Mouse (Mus musculus): ENCODE data around the gene Aldh16a1.
"Not testable (repeated sequence)": the region's sequence is repeated elsewhere in the genome, so short reads cannot be mapped to it uniquely, and the experiment has no call there.

Gene Aldh16a1

DNA sequence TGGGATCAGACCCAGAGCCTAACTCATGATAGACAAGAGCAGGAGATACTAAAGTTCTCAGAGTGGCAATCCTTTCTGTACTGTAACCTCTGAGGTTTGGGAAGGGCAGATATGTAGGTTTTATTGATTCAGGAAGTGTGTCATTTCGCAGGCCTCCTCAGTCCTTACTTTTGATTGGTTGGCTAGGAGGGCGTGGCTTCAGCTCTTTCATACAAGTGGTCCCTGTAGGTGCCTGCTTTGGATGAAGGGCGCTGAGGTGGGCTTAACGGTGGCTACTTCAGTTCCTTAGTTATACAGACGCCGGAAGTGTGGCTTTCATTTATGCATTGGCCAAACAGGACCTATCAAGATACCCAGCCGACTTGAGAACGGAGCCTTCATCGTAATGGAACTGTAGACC, 1.2 kb upstream of the Aldh16a1 start:
- DNase-seq: peak; percentile 54

DNA sequence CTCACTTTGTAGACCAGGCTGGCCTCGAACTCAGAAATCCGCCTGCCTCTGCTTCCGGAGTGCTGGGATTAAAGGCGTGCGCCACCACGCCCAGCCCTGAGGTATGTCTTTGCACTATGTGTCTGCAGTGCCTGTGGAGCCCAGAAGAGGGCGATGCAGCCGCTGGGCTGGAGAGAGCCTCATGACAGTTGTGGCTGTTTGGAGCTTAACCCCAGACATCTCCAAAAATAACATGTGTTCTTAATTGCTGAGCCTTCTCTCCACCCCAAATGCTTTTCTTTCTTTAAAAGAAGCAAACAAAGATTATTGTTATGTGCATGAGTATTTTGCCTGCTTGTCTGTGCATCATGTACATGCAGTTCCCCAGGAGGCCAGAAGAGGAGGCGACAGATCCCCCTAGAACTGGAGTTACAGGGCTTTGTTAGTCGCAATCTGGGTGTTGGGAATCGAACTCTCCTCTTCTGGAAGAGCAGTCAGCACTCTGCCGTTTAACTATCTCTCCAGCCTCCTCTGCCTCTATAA, 670 bp upstream of the Aldh16a1 start:
- DNase-seq: peak; percentile 78

DNA sequence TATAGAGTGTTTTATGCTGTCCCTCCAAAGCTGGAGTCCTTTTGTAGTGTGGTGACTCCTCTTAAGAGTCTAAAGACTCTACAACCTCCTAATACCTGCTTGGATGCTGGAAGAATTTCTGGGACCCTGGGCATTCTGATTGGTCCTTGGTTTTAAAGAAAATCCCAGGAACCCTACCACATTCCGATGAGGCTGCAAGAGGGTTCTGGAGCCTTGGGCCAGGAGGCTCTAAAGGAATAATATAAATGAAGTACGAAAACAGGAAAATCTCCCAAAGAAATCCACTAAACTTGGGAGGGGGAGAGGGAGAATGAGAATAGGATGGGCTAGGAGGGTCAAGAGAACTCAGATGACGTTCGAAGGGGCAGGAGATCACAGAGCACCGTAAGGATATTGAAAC, 798 bp downstream of the Aldh16a1 start:
- DNase-seq: no peak

DNA sequence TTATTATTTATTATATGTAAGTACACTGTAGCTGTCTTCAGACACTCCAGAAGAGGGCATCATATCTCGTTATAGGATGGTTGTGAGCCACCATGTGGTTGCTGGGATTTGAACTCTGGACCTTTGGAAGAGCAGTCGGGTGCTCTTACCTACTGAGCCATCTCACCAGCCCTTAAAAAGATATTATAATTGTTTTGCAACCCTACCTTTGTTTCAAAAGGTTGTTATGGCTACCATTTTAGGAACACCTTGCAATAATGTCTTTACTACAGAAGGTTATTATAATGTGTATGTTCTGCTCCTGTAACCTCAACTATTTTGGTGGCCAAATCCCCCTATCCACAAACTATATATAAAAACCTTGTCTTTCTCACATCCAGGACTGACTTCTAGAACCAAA, 1.3 kb downstream of the Aldh16a1 start:
- not testable (repeated sequence) for DNase-seq

DNA sequence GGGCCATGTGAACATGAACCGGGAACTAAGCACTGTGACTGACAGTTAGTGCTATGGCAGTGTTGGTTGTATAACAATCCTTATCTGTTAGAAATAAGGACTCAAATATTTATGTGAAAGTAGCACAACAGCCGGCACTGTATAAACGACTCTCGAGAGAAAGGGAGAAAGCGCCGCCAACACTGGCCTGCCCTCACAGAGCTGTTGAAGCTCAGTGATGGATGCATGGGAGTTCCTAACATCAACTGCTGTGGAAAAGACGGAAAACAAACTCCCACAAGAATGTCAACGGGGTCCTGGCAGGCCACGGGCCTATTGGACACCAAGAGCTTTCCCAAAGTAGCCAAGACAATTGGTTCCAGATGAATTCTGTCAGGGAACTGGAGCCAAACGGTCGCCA, 3.1 kb downstream of the Aldh16a1 start:
- no peak for DNase-seq

DNA sequence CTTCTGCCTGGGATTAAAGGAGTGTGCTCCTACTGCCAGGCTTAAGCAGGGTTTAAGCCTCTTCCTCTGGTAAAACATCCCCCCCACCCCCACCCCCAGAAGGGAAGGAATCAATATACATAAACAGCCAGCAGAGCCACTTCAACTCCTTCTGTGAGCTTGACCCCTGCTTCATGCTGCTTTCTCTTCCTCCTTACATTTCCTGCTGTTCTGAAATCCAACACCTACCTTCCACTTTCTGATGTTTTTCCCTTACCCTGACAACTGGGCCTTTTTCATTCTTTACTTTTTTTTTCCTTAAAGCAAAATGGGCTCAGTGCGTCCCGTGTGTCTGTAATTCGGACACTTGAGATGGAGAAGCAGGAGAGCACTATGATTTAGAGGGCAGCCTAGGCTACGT, 4.1 kb downstream of the Aldh16a1 start:
- no peak for DNase-seq

DNA sequence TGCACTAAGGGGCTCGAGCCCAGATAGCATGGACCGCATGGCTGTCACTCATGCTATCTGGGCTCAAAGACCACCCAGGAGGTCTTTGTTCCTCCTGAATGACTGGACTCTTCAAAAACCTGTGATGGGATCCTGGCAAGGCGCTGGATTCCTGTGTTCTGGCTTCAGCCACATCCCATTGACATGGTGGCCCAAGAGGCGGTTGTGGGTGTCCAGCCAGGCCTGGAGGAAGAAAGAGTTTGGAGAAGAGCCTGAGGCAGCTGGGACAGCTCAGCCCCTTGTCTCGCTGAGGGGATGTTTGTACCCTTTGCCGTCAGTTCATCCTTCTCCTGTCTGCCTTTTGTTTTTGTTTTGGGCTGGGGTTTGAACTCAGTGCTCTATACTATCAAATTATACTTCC, 4.8 kb downstream of the Aldh16a1 start:
- DNase-seq: no peak

DNA sequence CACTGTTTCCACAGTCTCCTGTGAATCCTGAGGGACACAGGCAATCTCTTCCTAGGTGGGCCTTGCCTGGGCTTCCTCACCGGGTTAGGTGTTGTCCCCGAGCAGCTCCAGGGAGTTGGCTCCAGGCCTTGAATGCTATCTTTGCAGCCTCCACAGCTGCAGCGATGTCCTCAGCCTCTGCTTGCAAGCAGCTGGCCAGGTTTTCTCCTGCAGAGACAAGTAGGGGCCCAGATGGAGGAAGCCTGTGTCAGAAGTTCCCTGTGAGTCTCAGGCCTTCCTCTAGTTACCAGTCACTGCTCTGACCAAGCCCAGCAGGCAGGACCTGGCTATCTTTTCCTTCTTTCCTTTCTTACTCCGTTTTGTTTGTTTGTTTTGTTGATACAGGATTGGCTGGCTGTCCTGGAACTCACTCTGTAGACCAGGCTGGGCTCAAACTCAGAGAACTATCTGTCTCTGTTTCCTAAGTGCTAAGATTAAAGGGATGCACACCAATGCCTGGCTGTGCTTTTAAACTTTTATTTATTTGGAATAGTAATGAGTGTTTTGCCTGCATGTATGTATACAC, 5.8 kb downstream of the Aldh16a1 start:
- no peak for DNase-seq

DNA sequence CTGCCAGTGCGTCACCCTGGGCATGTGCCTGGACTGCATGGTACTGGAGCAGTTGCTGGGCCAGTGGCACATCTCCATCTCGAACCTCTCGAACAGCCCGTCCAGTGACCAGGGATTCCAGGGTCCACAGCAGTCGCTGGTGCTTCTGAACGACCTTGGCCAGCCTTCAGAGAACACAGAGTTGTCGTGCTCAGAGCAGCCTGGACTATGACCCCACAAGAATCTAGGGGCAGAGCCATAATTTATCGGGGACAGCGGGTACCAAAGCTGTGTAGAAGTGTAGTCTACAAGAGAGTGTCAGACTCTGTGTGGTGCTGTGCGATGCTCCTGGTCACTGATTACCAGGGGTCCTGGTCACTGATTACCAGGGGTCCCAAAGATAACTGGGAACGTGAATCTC, 6.5 kb downstream of the Aldh16a1 start:
- no peak for DNase-seq

DNA sequence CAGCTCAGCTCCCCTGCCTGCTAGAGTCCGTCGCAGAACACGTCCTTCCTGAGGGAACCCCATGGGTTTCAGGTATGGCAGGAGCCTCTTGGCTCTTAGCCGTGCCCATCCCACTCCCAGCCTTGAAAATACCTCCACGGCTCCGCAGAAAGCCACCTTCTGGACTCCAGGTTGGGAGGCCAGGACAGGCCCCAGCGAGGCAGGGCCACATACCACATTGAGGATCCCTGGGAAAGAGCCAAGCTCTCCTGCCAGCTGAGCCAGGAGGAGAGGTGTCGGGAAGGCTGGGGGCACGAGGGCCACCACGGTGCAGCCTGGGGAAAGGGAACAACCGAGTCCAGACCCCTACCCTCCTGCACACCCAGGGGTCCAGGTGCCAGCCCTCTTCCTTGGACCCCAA, 7.1 kb downstream of the Aldh16a1 start:
- DNase-seq: no peak

DNA sequence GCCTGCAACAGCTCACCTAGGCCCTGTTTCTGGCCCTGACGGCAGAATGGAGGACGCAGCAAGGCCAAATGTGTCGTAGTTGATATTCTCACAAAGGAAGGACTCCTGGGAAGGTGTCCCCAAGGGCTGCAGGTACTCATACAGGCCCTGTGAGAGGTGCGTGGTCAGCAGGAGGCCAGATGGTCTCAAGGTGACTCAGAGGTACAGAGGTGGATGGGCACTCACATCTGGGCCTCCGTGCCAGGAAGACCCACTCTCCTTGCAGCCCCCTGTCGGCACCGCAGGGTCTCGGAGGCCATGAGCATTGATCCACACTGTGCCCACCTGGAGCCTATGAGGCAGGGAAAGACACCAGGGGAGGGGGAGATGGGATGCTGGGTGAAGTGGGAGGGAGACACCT, 8.9 kb downstream of the Aldh16a1 start:
- DNase-seq: no peak

DNA sequence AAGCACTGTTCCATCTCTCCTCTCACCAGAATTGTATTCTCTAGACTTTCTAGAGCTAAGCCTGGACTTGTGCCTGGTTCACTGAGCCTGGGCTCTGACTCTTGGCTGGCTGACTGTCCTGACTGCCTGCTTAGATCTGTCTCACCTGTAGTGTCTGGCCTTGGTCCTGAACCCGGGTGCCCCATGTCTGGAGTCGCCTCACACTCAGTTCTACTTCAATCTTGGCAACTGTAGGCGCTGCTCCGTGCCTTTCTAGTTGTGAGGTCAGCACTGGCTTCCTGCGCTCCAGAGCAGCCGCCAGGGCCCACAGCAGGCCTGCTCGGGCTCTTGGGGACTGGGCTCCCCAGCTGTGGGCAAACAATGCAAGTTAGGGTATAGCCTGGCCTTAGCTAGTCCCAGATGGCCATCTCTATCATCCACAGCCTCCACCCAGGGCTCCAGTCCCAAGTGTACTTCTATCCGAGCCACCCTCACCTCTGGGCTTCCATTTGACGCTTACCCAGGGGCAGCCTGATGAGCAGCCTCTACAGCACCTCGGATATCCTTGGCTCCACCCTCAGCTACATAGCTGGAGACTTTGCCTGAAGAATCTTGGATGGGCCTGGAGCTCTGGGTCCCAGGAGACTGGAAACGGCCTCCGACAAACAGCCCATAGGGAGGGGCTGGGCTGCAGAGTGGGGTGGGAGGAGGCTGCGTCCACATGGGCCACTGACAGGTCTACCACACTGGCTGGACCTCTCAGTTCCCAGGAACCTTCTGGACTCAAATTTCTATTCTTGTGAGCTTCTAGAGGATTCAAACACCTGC, 9.8 kb downstream of the Aldh16a1 start:
- DNase-seq: no peak

DNA sequence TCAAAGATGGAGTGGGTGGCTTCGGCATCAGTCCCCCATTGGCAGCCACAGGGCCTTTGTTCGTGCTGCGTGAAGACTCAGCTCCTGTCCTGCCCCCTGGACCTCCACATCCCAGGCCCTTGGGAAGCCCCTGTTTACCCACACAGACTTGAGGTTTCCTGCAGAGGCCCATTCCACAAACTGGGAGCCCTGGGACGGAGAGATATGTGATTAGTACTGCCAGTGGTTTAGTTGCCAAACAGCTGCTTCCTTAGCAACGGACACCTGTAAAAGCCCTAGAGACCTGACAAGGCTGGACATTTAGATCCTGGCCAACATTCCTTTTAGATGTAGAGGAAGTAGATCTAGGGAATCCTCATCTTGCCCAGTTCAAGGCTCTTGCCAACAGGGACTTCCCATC, 12.5 kb downstream of the Aldh16a1 start:
- peak; percentile 9 for DNase-seq

DNA sequence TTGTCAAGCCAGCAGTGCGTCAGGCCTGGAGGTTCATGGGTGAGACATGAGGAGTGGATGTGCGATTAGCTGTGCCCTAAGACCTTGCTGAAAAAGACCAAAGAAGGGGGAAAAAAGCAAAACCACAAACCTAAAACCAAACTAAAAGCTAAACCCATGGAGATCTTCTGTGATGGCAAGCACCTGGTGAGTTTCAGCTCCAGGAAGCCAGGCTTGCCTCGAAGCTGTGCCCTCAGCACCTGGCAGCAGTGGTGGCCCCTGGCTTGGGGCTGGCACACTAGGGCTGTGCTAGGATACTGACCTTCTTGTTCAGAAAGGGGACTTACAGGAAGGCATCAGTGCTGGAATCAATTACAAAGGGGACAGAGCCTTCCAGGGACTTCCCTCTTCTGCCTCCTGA, 13.1 kb downstream of the Aldh16a1 start:
- no peak for DNase-seq

DNA sequence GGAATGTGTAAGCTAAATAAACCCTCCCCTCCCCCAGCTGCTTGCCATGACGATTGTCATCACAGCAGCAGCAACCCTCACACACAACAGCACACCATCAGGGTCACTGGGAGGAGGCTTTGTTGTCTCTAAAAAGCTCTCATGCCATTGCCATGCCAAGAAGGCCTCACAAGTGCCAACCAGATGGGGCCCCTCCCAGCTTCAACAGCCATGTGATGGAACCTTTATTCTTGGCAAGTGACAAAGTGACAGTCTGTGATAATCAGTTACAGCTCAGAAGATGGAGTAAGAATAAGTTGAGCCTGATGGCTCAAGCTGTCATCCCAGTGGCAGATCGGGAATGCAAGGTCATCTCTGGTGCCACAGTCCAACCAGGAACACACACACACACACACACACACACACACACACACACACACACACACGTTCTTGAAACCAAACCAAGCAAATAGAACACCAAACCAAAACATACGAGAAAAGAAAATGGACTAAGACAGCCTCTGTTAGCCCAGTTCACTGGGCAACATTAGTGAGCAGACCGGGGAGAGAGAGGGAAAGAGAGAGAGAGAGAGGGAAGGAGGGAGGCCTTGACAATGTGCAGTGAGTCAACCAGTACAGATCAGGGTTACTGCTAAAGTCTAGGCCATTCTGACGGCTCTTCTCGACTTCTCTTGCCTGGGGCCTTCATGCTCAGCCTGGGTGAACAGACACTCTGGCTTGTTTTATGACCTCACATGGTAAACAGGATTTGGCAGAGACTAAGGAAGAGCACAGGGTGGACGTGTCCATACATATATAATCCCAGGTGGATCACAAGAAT, 14.3 kb downstream of the Aldh16a1 start:
- no peak for DNase-seq

DNA sequence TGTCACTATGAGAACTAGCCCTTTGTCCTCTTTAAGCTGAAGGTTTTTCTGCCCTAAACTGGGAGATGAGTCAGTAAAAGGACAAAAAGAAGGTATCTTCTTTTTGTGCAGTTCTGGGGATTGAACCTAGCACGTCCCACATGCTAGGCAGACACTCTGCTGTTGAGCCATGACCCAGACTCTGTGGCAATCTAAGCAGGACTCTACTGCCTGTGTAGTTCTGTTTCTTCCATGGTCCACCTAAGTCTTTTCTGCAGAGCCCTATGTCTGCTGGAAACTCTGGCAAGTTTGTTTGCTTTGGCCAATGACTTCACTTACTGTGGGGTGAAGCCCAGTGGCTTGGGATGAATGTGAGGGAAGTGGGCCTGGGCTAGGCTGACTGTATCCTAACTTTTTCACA, 16.0 kb downstream of the Aldh16a1 start:
- DNase-seq: no peak

DNA sequence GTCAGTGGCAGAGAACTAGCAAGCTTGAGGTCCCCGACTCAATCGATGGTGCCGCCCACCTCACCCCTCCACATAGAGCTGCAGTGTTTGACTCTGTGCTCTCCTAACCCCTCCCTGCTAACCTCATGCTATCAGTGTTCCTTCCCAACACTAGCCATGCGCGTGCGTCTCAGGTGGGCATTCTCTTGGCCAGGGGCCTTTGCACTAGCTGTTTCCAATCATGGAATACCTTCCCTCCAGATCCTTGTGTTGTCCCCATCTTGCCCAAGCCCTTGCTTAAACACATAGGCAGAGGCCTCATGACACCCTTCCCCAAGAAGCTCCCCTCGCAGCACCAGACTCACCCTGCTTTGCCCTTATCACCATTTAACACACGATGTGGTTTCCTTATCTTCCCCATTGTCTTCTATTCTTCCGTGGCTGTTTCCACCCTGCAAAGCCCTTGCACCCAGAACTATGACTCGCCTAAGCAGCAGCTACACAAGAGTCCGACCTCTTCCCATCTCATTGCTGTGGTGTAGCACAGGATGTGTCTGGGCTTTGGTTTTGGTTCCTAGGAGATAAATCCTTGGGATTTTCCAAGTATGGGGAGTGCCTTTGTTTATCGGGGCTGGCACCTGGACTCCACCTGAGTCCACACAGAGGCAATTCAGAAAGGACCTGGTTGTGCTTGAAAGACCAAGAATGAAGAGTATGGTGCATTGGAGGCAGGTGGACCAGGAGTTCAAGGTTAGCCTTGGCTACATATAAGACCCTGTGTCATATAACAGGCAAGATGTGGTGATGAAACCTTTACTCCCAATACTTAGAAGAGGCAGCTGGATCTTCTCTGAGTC, 17.0 kb downstream of the Aldh16a1 start:
- peak; percentile 32 for DNase-seq

DNA sequence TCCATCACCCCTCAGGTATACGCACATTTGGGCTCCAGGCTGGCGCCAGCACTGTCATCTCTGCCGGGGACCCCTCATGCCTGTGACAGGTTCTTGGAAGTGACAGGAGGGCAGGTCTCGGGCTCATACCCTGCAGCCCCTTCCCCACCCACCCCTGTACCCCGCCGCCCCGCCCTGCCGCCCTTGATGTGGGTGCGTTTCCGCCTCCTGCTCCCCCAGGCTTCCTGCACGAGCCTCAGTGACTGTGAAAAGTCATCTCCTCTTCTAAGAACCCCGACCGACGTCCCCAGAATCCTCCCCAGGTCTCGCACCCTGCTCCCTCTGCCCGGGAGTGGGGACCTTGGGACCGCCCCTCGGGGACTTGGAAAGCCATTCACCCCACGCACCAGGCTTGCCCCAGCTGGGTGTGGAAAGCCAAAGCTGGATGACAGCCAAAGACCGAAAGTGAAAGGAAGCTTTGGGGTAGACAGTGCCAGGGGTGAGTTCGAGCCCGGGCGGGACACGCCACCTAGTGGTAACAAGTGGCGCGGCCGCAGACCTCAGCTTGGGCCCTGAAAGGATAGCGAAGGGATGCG, 18.3 kb downstream of the Aldh16a1 start, which contains the start of the genes Gm45713 and Flt3l:
TSS of gene Gm45713 (minus strand) at position 239 of the 575 bp plus-strand sequence.
TSS of gene Flt3l (minus strand) at position 440 of the 575 bp plus-strand sequence.
- peak; percentile 89 for DNase-seq

DNA sequence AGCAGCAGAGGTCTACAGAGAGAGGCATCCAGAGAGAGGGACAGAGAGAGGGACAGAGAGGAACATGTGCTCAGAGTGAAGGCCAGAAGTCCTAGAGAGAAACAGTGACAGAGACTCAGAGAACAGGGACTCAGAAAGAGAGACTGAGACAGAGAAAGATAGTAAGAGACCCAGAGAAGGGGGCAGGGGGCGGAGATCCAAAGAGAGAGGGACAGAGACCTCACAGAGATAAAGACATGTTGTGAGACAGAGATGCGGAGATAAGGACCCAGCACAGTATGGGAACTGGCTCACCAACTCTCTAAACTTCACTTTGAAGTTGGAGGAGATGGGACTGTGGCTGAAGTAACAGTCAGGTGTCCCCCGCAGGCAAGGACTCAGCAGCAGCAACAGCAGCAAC, 19.0 kb downstream of the Aldh16a1 start:
- no peak for DNase-seq

DNA sequence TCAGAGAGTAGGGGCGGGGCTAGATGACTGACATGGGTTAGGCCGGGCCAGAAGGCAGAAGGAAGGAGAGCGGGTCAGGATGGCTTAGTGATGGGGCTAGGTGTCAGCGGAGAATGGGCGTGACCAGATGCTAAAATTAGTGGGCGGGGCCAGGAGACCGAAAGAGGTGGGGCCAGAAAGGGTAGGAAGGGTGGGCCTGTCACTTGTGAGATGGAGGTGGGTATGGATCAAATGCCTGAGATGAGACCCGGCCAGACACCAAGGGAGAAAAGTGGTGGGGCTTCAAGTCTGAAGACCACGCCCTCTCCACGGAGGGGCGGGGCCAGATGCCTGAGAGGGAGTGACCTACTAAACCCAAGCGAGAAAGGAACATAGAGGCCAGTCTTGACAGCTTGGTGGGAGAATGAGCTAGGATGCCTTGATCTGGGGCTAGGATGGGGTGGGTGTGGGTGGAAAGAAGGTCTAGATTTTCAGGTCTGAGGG, 19.8 kb downstream of the Aldh16a1 start:
- DNase-seq: peak; percentile 49

DNA sequence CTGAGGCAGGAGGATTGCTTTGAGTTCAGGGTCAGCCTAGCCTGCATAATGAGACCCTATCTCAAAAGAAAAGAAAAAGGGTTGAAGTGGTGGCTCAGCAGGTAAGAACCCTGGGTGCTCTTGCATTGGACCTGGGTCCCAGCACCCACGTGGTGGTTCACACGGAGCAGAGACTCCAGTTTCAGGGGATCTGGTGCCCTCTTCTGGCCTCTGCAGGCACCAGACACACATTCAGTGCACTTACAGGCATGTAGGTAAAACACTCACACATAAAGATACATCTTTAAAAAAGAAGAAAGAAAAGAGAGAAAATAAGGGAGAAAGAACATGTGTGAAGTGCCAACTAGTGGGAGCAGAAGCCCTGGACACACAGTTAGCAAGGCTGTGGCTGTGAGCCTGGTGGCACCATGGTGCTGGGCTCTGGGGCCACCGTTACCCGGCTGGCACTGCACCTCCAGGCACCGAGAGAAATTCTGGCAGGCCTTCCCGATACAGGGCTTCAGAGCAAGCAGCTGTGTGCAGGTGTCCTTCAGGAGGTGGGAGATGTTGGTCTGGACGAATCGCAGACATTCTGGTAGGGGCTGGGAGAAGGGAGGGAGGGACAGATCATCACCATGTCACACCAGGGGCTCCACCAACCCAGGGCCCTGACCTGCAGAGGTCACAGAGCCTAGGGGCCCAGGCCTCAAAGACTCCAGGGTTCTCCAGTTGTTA, 20.8 kb downstream of the Aldh16a1 start:
- peak; percentile 33 for DNase-seq

Data from cerebellum, adult 11-12 months (tissue).